Mouse (Mus musculus): ENCODE measurements around the gene Msrb3. TPM values are rescaled to one million over a fixed set of nuclear protein-coding genes. Genes with fewer than 3 reads are reported as not detected.
"Not testable (repeated sequence)": the region's sequence is repeated elsewhere in the genome, so short reads cannot be mapped to it uniquely, and the experiment has no call there.

Gene Msrb3
- total RNA-seq, 2 experiments from 2014 or later = 5.2 to 6.8 TPM

GRCm38 (mm10) chr10:120783393-120783792 lies 115.5 kb downstream of the Msrb3 start:
- no peak for DNase-seq (ENCODE audit: low spot score in 2 of 2)
- intact Hi-C loops (cut with DNase I) = no loop called here

- no peak for DNase-seq (ENCODE audit: low spot score in 2 of 2)
- intact Hi-C loops (cut with DNase I) = no loop called here
Observed at GRCm38 (mm10) chr10:120777499-120777898, 121.4 kb downstream of the Msrb3 start.

GRCm38 (mm10) chr10:120775361-120775760 lies 123.5 kb downstream of the Msrb3 start:
- intact Hi-C loops (cut with DNase I) = no loop called here
- DNase-seq (ENCODE audit: low spot score in 2 of 2) = no peak

DNA sequence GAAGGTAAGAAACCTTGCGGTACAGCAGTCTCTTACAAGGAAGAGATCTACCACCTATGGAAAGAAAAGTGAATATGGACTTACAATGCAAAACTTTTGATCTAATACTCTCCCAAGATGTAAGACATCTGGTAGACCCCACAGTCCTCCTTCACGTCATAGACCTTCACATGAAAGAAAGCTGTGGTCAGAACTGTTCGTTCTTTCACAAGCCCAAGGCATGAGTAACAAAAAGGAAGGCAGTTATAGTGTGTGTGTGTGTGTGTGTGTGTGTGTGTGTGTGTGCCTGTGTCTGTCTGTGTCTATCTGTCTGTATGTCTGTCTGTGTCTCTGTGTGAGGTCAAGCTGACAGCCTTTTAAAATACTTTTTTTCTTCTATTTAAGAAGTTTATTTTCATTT lies 131.5 kb downstream of the Msrb3 start:
- intact Hi-C loops (cut with DNase I) = no loop called here
- no peak for DNase-seq (ENCODE audit: low spot score in 2 of 2)

GRCm38 (mm10) chr10:120765398-120765797 lies 133.5 kb downstream of the Msrb3 start:
- intact Hi-C loops (cut with DNase I) = no loop called here
- no peak for DNase-seq (ENCODE audit: low spot score in 2 of 2)

DNA sequence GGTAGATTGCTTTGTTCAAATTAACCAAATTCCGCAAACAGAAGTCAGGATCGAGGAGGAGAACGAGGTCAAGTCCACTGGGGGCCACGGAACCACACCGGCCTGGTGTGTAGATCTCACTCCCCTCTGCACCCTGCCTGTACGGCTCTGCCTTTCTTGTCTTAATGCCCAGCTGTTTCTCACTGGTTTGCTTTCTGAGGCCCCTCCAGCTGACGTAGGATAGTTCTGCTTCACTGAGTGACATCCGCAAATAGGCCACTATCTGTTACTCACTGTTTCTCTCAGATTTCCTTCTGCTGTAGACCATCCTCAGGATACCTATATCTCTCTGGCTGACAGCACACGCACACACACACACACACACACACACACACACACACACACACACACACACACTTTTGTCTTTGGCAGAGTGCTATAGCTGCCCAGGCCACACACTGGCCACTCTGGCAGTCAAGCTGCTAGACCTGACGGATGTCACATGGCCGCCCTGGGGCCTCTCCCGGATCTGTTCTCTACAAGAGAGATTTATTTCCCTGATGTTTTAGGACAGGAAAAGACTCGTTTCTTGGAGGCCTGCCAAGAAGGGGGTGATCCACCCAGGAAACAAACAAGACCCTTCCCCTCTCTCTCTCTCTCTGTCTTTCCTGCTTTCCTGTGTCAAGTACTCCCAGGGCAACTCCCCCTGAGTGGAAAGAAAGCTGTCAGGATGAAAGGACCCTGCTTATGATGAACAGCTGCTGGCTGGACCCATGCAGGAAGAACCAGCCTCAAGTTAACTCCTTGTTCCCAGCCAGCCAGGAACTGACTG lies 135.0 kb downstream of the Msrb3 start:
- intact Hi-C loops (cut with DNase I) = no loop called here
- no peak for DNase-seq (ENCODE audit: low spot score in 2 of 2)

GRCm38 (mm10) chr10:120762958-120763357 lies 135.9 kb downstream of the Msrb3 start:
- intact Hi-C loops (cut with DNase I) = no loop called here
- DNase-seq (ENCODE audit: low spot score in 2 of 2) = no peak

DNA sequence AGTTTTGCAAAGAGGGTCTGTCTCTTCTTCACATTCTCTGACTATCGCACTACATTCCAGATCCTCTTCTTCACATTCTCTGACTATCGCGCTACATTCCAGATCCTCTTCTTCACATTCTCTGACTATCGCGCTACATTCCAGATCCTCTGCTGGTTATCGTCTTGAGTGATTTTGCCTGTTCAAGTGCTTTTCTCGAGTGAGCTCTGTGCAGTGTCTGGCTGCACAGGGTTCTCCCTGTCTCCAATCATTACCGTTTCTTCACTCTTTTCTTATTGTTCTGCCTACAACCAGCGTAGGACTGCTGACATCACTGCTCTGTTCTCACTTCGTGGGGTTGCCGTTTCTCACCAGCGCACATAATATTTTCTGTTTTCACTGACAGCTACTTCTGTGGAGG lies 138.2 kb downstream of the Msrb3 start:
- no peak for DNase-seq (ENCODE audit: low spot score in 2 of 2)
- intact Hi-C loops (cut with DNase I) = no loop called here

- DNase-seq (ENCODE audit: low spot score in 2 of 2) = no peak
Observed at GRCm38 (mm10) chr10:120759883-120760282, 139.0 kb downstream of the Msrb3 start.

DNA sequence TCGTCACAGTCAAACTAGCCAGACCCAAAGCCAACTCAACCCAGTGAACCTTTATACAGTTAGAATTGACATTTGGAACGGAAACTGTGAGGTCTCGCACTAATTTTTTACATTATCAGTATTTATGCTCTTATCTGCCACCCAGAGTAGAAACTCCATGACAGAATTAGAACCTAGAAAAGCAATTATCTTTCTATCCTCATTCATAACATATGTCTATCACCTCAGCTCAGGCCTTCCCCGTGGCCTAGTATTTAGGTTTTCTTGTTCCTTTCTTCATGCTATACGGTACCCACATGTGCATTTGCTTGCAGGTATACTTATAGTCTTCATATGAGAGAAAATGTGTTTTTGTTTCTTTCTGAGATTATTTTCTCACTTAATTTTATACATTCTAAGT lies 146.4 kb downstream of the Msrb3 start:
- no peak for DNase-seq (ENCODE audit: low spot score in 2 of 2)

More at GRCm38 (mm10) chr10:120759883-120760282, 139.0 kb downstream of the Msrb3 start:
- intact Hi-C loops (cut with DNase I) = no loop called here

DNA sequence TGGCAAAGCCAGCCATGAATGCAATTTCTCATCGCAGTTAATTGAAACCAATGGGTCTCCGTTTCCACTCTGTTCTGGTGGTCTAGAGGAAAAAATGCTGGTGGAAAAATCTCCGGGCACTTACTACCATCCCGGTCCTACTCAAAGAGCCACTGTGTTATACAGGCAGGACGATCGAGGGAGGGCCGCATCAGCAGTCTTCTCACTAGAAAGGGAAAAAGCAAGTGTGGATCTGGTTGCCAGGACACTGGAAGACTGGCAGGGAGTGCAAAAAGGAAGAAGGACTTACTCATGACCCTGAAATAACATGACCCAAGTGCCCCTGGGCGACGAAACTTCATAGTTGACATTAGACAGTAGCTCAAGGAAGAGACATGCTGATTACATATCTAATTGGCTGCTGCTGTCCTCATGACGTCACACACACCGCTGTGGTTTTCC lies 147.1 kb downstream of the Msrb3 start:
- peak in 1 of 2 experiments; percentile 6 for DNase-seq (ENCODE audit: low spot score in 2 of 2)
- intact Hi-C loops (cut with DNase I) = no loop called here

More for the DNA sequence above, 146.4 kb downstream of the Msrb3 start:
- intact Hi-C loops (cut with DNase I) = no loop called here

DNA sequence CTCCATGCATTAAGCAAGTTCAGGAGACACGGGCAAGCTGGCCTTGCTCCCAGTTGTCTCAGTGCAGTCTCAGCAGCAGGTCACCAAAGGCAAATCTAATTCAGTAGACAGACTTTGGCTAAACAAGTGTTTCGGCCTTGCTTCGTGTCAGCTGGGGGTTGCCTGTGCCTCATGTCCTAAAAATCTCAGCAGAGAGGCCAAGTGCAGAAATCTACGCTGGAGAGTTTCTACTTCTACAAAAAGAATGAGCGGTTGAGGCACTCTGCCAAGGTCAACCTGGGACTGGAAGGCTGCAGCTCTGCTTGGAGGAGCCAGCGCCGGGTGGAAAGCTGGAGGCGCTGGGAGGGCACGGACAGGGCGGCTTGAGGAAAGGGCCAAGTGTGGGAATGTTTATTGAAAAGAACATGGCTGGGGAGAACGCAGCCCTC lies 147.6 kb downstream of the Msrb3 start:
- peak; percentile 13 to 17 for DNase-seq (ENCODE audit: low spot score in 2 of 2)
- intact Hi-C loops (cut with DNase I) = no loop called here

- DNase-seq (ENCODE audit: low spot score in 2 of 2); intact Hi-C loops (cut with DNase I): not testable (repeated sequence)
Observed at GRCm38 (mm10) chr10:120749556-120749955, 149.3 kb downstream of the Msrb3 start.

DNA sequence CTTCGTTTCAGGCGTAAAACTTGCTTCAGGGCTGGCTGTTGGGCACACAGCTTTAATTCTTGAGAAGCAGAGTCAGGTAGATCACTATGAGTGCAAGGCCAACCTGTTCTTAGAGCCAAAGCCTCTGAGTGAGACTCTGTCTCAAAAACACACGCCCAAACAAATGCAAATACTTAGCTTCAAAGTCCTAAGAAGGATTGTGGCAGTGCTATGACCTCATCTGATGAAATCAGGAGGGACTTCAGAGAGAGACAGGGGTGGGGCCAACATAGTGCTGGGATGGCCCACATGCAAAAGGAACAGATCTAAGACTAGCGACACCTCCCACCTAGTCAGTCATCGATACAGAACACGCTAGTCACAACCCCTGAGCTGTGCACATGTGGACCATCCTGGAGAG lies 150.7 kb downstream of the Msrb3 start:
- intact Hi-C loops (cut with DNase I) = no loop called here

GRCm38 (mm10) chr10:120745138-120745856 lies 153.6 kb downstream of the Msrb3 start:
- intact Hi-C loops (cut with DNase I) = no loop called here
- peak; percentile 26 to 60 for DNase-seq (ENCODE audit: low spot score in 2 of 2)

More for the DNA sequence above, 150.7 kb downstream of the Msrb3 start:
- no peak for DNase-seq (ENCODE audit: low spot score in 2 of 2)

DNA sequence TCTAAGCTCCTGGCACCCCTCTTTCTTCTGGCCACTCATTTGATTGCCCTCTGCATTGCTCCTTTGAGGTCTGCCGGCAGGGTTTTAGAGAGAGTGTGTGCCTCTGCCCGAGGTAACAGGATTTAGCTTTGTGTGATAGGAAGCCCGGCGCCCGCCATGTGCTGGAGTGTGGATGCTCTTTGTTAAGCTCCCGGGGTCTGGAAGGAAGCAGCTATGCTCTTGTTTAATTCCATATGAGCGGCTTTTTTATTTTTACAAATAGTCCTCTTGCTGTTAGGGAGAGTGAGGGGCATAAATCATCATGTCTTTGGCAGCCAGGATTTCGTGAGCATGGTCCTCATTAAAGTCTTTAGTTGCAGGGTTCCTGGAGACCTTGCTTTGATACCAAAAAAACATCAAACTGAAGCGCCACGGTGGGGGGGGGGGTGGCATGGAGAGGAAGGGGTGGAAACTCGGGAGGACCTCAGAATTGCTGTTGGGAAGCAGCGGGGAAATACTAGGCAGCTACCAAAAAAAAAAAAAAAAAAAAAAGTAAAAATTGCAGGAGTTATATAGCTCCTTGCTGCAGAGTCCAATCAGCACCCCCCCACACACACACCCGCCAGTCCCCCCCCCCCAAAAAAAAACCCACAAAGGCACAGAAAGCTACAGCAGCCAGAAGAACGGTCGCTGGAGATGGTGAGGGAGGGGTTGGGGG lies 154.3 kb downstream of the Msrb3 start:
- intact Hi-C loops (cut with DNase I) = loop anchor here (5.0 kb wide), 1 partner anchor 58 kb away; no protein-coding TSS in a partner anchor
- no peak for DNase-seq (ENCODE audit: low spot score in 2 of 2)

GRCm38 (mm10) chr10:120736508-120737069 lies 162.3 kb downstream of the Msrb3 start:
- intact Hi-C loops (cut with DNase I) = no loop called here
- DNase-seq (ENCODE audit: low spot score in 2 of 2) = no peak

DNA sequence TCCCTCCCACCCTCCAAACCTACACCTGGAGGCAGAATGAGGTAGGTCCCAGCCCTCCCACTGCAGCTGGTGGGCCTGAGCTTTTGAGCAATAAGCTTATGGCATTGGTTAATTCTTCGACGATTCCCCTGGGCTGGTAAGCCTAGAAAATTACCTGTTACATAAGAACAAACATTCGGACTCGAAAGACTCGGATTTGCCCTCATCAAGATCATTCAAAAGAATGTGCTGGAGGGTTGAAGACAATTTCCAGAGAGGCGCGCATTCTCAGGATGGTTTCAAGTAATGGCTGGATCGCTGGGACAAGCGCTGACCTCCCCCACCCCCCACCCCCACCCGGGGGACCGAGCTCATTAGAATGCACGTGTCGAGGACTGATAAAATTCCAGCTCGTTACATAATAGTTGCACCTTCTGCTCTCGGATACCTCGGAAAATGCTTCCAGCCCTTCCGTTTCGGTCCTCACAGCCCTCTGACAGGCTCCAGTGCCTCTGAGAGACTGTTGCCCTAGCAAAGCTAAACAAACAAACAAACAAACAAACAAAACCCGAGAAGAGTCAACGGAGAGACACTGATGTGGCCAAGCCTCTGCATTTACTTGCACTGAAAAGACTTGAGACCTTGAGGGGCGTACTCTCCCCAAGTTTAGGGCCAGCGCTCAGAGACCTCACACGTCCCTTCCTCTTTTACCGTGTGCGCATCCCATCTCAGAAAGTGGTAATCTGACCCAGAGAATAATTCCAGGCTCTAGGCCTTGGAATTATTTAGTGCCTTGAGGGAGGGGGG lies 163.0 kb downstream of the Msrb3 start:
- DNase-seq (ENCODE audit: low spot score in 2 of 2) = no peak
- intact Hi-C loops (cut with DNase I) = no loop called here

DNA sequence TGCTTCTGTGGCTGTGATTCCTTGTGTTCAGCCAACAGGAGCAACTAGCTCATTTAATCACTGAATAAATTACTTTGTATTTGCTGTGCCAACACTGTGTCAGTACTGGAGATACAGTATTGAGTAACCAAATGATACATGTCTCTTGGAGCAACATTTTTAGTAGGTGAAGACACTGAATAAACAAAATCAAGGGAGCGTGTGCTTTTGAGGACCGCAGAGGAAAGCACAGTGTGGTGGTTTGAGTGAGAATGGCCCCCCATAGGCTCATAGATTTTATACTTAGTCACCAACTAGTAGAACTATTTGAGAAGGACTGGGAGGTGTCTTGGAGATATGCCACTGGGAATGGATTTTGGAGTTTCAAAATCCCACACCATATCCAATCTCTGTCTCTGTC lies 164.5 kb downstream of the Msrb3 start:
- intact Hi-C loops (cut with DNase I) = no loop called here

More for the DNA sequence above, 164.5 kb downstream of the Msrb3 start:
- DNase-seq (ENCODE audit: low spot score in 2 of 2) = no peak
